Mouse (Mus musculus): ENCODE results near the gene Ankrd17.

Gene Ankrd17

DNA sequence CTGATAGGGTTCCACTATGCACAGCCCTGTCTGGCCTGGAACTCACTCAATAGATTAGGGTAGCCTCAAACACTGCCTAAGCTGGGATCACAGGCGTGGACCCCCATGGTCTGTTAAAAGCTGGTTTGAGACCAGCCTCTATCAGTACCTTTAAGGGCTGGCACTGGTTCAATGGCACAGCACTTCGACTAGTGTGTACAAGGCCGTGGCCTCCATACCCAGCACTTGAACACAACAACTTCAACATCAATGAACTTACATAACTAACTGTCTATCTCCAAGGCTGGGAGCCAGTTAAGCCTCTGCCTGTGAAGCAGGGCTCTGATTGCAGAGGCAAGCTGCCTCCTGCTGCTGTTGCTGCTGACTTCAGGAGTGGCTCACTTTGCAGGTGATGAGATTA is 148.6 kb downstream of the Ankrd17 start:
- no peak for DNase-seq (ENCODE audit: low spot score)

DNA sequence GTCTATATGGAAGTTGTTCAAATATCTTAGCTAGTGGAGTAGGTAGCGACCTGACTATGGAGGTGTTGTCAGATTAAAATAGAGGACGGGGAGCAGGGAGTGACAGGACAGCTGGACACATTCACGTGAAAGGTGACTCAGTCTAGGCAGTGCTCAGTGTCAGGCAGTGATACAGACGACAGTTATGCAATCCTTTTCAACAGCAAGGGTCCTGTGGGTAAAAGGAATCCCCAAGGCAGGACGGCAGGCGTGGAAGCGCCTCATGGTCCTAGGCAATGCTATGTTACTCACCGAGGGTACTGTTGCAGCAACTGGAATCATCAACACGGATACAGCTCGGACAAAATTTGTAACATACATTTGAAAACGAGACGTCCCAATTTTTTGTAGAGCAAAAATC is 149.2 kb downstream of the Ankrd17 start:
- no peak for DNase-seq (ENCODE audit: low spot score)

DNA sequence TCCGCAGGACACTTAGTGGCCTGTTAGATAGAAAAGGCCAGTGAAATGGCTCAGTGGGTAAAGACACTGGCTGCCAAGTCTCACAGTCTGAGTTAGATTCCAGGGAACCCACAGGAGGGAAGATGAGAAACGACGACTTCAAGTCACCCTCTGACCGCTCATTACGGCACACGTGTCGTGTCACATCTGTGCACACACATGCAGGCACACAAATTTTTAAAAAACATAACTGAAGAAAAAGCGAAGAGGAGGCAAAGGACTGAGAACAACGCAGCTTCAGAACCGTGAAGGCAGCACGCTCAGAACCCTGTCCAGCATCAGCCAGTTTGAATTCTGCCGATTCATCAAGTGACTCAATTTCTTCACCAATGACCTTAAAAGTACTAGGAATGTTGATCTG is 153.0 kb downstream of the Ankrd17 start:
- no peak for DNase-seq (ENCODE audit: low spot score)

DNA sequence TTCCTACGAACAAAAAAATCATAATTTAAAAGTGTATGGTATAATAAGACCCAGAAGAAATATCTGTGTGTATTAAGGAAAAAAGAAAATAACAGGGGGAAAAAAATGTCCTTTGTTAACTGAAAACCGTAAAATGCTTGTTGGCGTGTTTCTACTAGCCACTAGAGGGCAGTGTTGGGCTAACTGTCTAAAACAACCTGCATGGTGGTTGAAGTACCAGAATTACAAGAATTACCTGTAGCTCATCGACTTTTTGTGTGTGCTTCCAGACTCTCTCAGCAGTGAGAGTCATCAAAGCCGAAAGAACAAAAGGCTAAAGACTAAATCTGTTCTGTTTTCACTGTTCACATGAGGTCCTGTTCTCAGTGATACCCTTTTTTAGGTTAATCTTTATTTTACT is 163.2 kb downstream of the Ankrd17 start:
- no peak for DNase-seq (ENCODE audit: low spot score)

DNA sequence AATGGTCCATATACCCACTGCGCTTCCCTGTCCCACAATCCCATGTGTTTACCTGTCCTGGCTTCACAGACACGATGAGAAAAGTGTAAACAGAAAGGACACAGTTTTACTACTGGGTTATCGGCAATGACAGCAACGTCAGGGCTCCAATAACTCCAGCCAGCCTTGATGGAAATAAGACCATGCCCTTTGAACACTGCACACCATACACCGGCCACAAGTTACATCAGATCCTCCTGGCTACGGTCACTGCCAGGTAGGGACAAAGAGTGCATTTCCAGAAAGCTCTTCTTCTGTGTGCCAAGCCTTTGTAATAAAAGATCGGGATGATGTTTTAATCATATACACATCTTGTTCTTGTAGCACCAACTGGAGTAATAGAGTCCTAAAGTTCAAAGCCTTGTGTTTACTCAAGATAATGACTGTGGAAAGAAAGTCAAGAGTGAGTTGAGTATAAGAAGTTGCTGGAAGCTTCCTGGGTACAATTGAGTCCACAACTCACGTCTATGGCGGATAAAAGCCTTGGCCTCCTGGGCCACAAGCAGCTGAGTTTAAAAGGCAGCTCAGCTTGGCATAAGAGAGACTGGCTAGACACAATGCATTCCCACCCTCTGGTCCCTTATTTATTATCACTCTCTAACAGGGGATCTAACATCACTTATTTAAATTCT is 163.8 kb downstream of the Ankrd17 start:
- no peak for DNase-seq (ENCODE audit: low spot score)

DNA sequence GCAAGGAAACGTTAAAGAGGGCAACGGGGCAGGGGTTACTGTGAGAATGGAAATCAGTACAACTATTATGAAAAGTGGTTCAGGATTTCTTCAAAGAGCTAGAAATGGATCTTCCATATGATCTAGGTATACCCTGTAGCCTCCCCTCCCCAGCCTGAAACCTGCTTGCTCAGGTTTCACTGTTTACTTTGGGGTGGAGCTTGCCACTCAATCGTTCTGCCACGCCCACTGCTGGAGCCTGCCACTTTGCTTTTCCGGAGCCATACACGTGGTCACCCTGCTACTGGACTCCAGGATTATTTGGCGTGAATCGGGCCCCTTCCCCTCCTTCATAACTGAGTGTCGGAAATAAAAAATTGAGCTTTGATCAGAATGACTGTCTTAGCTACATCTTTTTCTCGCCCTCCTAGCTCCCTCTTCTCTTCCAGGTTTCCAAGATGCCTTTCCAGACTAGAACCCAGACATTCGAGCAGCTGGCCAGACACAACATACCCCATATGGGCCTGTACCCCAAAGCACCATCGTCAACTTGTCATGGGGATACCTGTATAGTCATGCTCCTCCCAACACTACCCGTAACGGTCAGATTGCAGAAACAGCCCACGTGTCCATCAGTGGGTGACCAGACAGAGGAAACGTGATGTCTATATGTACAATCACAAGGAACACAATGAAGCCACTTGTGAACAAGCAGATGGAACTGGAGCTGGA is 166.3 kb downstream of the Ankrd17 start:
- DNase-seq (ENCODE audit: low spot score), result no peak

DNA sequence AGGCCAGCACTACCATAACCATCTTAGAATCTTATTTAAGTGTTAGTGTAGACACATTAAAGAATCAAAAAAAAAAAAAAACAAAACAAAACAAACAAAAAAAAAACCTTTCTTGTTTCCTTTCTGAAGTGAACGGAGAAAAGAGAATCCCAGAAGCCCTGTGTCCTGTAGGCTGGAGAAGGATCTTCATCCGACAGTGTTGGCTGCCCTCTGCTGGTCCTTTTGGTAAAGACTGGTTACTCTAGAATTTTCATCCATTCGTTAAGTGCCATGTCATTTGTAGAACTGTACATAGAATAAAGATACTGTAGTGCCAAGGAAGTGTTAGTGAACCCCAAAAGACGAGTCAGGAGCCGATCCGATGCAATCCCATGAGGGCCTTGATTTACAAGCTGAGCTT is 171.5 kb downstream of the Ankrd17 start:
- DNase-seq (ENCODE audit: low spot score), result peak; percentile 19

DNA sequence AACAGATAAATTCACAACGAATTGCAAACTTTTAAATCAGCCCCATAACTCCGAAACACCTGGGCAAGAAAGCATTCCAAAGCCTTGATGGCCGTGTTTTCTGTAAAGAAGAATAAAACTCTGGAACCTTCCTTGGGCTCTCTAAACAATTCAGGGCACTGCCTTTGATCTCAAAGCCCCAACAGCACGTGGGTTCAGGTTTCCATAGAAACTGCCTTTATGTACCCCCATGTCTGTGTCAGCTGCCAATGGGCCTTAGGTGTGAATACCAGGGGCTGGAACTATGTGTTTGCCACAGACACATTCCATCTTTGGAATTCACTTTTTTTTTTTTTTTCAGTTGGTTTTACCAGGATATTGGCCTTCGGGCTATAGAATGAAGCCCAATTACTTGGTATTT is 183.6 kb downstream of the Ankrd17 start:
- DNase-seq (ENCODE audit: low spot score), result no peak

DNA sequence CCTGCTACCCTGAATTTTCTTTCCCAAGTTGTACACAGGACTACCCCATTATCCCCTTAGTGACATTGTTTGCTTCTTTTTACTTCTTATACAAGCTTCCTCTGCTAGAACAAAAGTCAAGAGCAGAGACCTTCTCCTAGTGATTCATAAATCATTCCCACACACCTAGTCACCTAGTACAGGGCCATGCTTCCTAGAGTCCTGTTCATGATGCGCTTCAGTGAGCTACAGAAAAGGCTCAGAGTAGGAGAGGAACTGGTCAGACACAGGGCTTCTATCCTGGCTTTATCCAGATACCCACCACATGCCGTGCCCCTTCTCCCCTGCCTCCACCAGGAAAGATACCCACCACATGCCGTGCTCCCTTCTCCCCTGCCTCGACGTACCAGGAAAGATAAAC is 187.3 kb downstream of the Ankrd17 start:
- DNase-seq (ENCODE audit: low spot score), result no peak

DNA sequence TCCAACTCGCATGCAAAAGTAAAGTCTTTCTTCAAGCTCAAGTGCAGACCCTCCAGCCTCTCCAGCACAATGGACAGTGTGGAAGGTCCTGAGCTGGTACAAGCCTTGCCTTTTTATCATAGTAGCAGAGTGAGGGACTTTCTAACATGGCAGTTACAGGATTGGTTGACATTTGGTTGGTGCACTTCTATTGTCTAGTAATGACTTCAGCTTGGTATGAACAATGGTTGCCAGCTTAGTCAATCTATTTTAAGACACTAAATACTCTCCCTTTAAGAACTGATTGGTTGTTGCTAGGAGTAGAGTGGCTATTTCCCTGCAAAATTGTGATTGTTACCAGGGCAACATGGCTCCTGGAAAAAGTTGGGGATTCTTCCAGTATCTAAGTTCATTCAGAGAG is 188.3 kb downstream of the Ankrd17 start:
- no peak for DNase-seq (ENCODE audit: low spot score)

Data from left cerebral cortex, adult 11 months (tissue).